Mouse (Mus musculus) small intestine, adult 2 months (tissue): Measurements from ENCODE around the gene Atxn7l1.

Experiments
- CTCF ChIP-seq: fragments of 200-500 bp; IDR thresholded peaks from 2 replicates; pipeline ENCODE4 v1.5.1; 2012; ENCODE audit warnings: low read depth, mild to moderate bottlenecking, control low read depth, inconsistent platforms, low read length, moderate library complexity, mixed read lengths; ENCODE audit not compliant: insufficient replicate concordance, insufficient read length; ENCODE audit errors: extremely low read depth
- POLR2A ChIP-seq: fragments of 200-500 bp; IDR thresholded peaks from 2 replicates; pipeline ENCODE4 v1.6.1; 2012; ENCODE audit warnings: low read depth, mild to moderate bottlenecking, control low read depth, inconsistent platforms, low read length, moderate library complexity

DNA sequence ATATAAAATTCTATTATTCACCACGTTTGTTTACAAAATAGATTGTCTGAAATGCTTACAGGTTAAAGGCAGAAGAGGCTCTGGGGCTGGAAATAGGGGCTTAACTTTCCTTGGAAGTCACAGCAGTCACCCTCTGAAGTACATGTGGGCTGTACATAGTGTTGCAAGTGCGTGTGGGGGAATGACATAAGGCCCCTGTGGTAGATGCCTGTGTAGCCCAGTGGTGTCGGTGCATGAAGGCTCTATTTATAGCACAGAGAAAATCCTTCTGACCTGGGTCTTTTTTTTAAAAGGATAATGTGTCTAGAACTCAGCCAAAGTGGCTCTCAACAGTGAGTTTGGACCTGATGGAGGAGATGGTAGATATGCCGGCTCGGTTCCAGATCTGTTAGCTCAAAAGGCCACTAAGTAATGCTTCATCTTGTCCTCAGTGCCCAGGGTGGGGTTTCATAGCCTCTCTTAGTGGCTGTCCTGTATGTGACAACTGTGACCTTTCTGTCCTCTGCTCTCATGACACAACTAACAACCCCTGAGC lies 111.6 kb downstream of the Atxn7l1 start:
- no peak for TF ChIP-seq POLR2A
- TF ChIP-seq CTCF: no peak
